Mouse (Mus musculus): ENCODE results near the gene Btbd35f14. TPM values are rescaled to one million over a fixed set of nuclear protein-coding genes. Genes with fewer than 3 reads are reported as not detected.
"Not testable (repeated sequence)": the region's sequence is repeated elsewhere in the genome, so short reads cannot be mapped to it uniquely, and the experiment has no call there.

Gene Btbd35f14
- polyA plus RNA-seq (2012; ENCODE audit: insufficient read depth, insufficient read length, low replicate concordance, missing spikeins): not detected in 2 replicates

- no CpG with 5 or more reads among the region's 3 CpGs for WGBS
- not testable (repeated sequence) for H3K4me3 ChIP-seq (ENCODE audit: insufficient read depth, low read depth, low read length); H3K27ac ChIP-seq (ENCODE audit: insufficient read depth, low read depth, low read length); H3K4me1 ChIP-seq (ENCODE audit: control insufficient read depth, insufficient read depth, low read length)
Observed at GRCm38 (mm10) chrX:33702249-33702648, at the start of gene Btbd35f14. Gene Btbd35f14 (minus strand): TSS chrX:33702349.

GRCm38 (mm10) chrX:33656872-33657271 is 45.3 kb downstream of the Btbd35f14 start, which contains the start of gene Btbd35f13:
Gene Btbd35f13 (plus strand): TSS chrX:33657172.
- not testable (repeated sequence) for H3K4me1 ChIP-seq (ENCODE audit: control insufficient read depth, insufficient read depth, low read length); H3K4me3 ChIP-seq (ENCODE audit: insufficient read depth, low read depth, low read length); H3K27ac ChIP-seq (ENCODE audit: insufficient read depth, low read depth, low read length)
- WGBS: 83% methylated on average over 2 of the region's 3 CpGs

Other genes starting within 250 kb of the Btbd35f14 start
- not detected in 2 replicates for gene Btbd35f15, start 125.0 kb downstream of the Btbd35f14 start, polyA plus RNA-seq (2012; ENCODE audit: insufficient read depth, insufficient read length, low replicate concordance, missing spikeins)
- not detected in 2 replicates for gene Btbd35f13, start 45.2 kb downstream of the Btbd35f14 start, polyA plus RNA-seq (2012; ENCODE audit: insufficient read depth, insufficient read length, low replicate concordance, missing spikeins)

Measured in olfactory bulb, adult 2 months (tissue).